Mouse (Mus musculus) stomach, postnatal 0 days (tissue): Measurements from ENCODE around the gene Usp21. TPM values are rescaled to one million over a fixed set of nuclear protein-coding genes. Genes with fewer than 3 reads are reported as not detected.

Experiments
- ATAC-seq: fragments of 200-750 bp; cut with Nextera tagmentation; 2 replicates; pipeline ENCODE4 v1.8.0; 2017; ENCODE audit not compliant: low FRiP score, low TSS enrichment
- DNase-seq: peaks from one replicate; pipeline ENCODE4 v3.0.0-alpha.2; 2016; ENCODE audit warnings: low spot score
- H3K27ac ChIP-seq: fragments of 300-500 bp; sonication (generic); replicated peaks from 2 replicates; pipeline ENCODE4 v1.5.1; 2014; ENCODE audit warnings: mild to moderate bottlenecking, control low read depth
- H3K27me3 ChIP-seq: fragments of 300-500 bp; sonication (generic); 2 replicates; pipeline ENCODE4 v1.6.1; 2014; ENCODE audit warnings: low read length; ENCODE audit not compliant: control insufficient read depth, insufficient read depth
- H3K36me3 ChIP-seq: fragments of 300-500 bp; sonication (generic); 2 replicates; pipeline ENCODE4 v1.6.1; 2014; ENCODE audit warnings: low read length, mixed read lengths; ENCODE audit not compliant: control insufficient read depth, insufficient read depth
- H3K4me1 ChIP-seq: fragments of 300-500 bp; sonication (generic); replicated peaks from 2 replicates; pipeline ENCODE4 v1.6.1; 2014; ENCODE audit warnings: antibody characterized with exemption; ENCODE audit not compliant: control insufficient read depth, insufficient read depth
- H3K4me2 ChIP-seq: fragments of 300-500 bp; sonication (generic); replicated peaks from 2 replicates; pipeline ENCODE4 v1.6.1; 2014; ENCODE audit warnings: low read depth, mild to moderate bottlenecking, control low read depth, moderate library complexity
- H3K4me3 ChIP-seq: fragments of 300-500 bp; sonication (generic); 2 replicates; pipeline ENCODE4 v1.5.1; 2014; ENCODE audit warnings: low read depth, low read length, control low read depth
- H3K9ac ChIP-seq: fragments of 300-500 bp; sonication (generic); 2 replicates; pipeline ENCODE4 v1.6.1; 2014; ENCODE audit warnings: mild to moderate bottlenecking, low read length, control low read depth, mixed read lengths
- H3K9me3 ChIP-seq: fragments of 300-500 bp; sonication (generic); 2 replicates; pipeline ENCODE4 v1.6.1; 2016; ENCODE audit warnings: low read length; ENCODE audit not compliant: control insufficient read depth
- CTCF ChIP-seq: IDR thresholded peaks from 2 replicates; pipeline ENCODE4 v1.5.1; 2016; ENCODE audit warnings: antibody characterized with exemption, low read depth, mild to moderate bottlenecking, moderate library complexity
- EP300 ChIP-seq: optimal IDR thresholded peaks from 2 replicates; pipeline ENCODE3; 2016; ENCODE audit warnings: antibody characterized with exemption
- WGBS: fragments of 180-500 bp; shearing (Covaris S2); extraction: QIAGEN DNeasy Blood & Tissue Kit; methylation state at CpG from one replicate; pipeline ENCODE4 v1.1.7; 2014; 5-methylcytosine and 5-hydroxymethylcytosine counted together
- polyA plus RNA-seq: library from polyadenylated mRNA; unstranded; fragments of >200 nt; fragmentation: Nextera tagmentation; extraction: Ambion mirVana; gene quantifications from 2 replicates; pipeline ENCODE4 v1.2.1, GENCODE M21; 2015

The Usp21 gene
- polyA plus RNA-seq, 1 experiment from 2014 or later = 25.0 TPM

DNA sequence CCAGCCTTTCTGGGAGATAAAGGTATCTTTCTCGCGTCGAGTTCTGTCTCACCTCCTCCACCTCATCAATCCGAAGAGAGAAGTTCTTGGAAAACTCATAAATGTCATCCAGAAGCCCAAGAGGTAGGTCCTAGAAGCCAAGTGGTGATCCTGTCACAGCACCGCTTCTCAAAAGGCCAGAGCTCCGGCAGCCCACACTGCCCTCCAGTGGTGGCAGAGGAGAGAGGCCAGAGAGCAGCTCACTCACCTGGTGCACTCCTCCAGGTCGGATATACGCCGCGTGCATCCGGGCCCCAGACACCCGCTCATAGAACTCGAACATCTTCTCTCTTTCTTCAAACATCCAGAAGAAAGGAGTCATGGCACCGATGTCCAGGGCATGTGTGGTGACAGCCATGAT lies 49.3 kb downstream of the Usp21 start:
- 76% methylated on average over 14 of the region's 14 CpGs for WGBS
- H3K9me3 ChIP-seq = no peaks in the 10 kb centered on the region
- DNase-seq = peak; percentile 82
- ATAC-seq = 0 out of 2 replicates have a peak, but pooled peaks have one; percentile 48
- H3K27ac ChIP-seq = no peak overlapping the region
- H3K27me3 ChIP-seq = no peaks in the 10 kb centered on the region
- H3K36me3 ChIP-seq = peaks cover 35% of the 10 kb centered on the region
- no peak for TF ChIP-seq EP300
- peak; percentile 90 for TF ChIP-seq CTCF
- H3K4me3 ChIP-seq = no peak overlapping the region
- no peak overlapping the region for H3K4me2 ChIP-seq
- H3K4me1 ChIP-seq = no peaks in the 10 kb centered on the region
- H3K9ac ChIP-seq = no peak overlapping the region

DNA sequence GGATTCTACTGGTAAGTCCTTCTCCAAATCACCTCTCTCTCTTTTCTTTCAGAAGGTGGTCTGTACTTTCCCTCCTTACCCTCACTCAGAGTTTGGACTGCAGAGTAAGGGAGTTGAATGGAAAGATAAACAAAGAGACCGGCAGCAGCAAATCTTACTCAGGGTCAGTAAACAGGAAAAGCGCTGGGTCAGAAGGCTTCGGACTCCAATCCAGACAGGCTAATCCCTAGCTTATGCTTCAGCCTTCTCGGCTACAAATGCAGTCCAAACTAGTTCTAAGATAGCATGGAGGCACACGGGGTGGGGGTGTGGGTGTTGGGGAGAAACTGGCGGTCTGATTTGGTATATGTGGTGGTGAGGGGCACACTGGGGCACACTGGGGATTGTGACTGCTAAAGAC lies 50.4 kb downstream of the Usp21 start:
- TF ChIP-seq EP300 (no peak), CTCF (no peak)
- peaks cover 35% of the 10 kb centered on the region for H3K36me3 ChIP-seq
- no peaks in the 10 kb centered on the region for H3K9me3 ChIP-seq
- H3K4me3 ChIP-seq = no peak overlapping the region
- H3K4me1 ChIP-seq = no peaks in the 10 kb centered on the region
- WGBS = 54% methylated on average over 6 of the region's 6 CpGs
- no peaks in the 10 kb centered on the region for H3K27me3 ChIP-seq
- peak overlapping the region; percentile 13; the same call in 1 of the 2 replicates for H3K27ac ChIP-seq
- no peak for DNase-seq
- H3K4me2 ChIP-seq = no peak overlapping the region
- no peak overlapping the region for H3K9ac ChIP-seq
- ATAC-seq = no peak

DNA sequence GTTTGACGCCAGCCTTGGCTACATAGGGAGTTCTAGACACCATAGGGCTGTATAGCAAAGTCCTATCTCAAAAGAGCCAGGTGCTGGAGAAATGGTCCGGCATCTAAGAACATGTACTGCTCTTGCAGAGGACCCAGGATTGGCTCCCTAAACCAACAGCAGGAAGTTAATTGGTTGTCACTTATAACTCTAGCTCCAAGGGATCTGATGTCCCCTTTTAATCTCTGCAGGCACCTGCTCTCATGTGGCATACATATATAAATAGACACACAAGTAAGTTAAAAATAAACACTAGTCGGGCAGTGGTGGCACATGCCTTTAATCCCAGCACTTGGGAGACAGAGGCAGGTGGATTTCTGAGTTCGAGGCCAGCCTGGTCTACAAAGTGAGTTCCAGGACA lies 52.0 kb downstream of the Usp21 start:
- TF ChIP-seq CTCF = no peak
- no peak for TF ChIP-seq EP300
- H3K9ac ChIP-seq = no peak overlapping the region
- H3K27ac ChIP-seq = no peak overlapping the region
- 73% methylated on average over 4 of the region's 4 CpGs for WGBS
- no peak overlapping the region for H3K4me3 ChIP-seq
- DNase-seq (no peak), ATAC-seq (no peak)
- no peaks in the 10 kb centered on the region for H3K27me3 ChIP-seq
- no peaks in the 10 kb centered on the region for H3K9me3 ChIP-seq
- no peaks in the 10 kb centered on the region for H3K4me1 ChIP-seq
- peaks cover 35% of the 10 kb centered on the region for H3K36me3 ChIP-seq
- H3K4me2 ChIP-seq = no peak overlapping the region

DNA sequence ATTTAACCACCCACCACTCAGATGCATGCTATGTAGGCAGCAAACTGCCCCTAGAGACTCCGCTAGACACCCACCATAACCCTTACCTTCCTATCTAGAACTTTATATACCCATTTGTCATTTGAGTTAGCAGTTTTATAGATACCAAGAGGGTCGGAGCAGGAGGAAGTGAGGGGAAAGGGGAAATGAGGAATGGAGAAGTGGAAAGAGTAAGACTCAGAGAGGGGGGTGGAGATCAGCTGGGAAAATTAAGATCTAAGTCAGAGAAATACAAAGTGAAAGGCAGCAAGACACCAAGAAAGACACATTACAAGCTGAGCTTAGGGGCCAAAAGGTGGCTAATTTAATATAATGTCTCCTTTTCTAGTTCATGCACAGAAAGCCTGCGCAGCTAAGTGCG lies 53.3 kb downstream of the Usp21 start:
- Histone ChIP-seq H3K9me3 (no peaks in the 10 kb centered on the region), H3K4me2 (no peak overlapping the region), H3K4me1 (no peaks in the 10 kb centered on the region), H3K9ac (no peak overlapping the region), H3K4me3 (no peak overlapping the region), H3K36me3 (peaks cover 35% of the 10 kb centered on the region), H3K27ac (no peak overlapping the region), H3K27me3 (no peaks in the 10 kb centered on the region)
- TF ChIP-seq CTCF (no peak), EP300 (no peak)
- ATAC-seq (no peak), DNase-seq (no peak)
- WGBS = 86% methylated on average over 4 of the region's 4 CpGs

DNA sequence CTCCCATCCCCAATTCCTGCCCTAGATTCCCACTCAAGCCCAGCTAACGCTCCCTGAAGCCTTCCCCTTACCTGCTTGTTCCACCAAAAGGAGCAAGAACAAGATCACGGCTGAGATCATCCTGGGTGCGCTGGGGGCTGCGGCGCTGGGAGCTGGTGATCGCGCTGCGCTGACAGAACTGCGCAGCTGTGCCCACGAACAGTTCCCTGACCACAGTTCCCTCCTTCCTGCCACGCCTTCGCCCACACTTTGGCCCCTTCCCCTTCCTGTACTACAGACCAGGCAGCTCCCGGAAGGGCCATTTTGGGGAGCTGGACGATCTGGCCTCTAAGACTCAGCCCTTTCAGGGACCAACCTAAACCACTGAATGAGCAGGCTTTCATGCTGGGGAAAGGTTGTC lies 53.7 kb downstream of the Usp21 start, which contains the start of gene Fcer1g:
Gene Fcer1g (minus strand): TSS at position 240 of the 400 bp plus-strand sequence.
- H3K4me2 ChIP-seq = no peak within 1 kb of the TSS
- DNase-seq (no peak), ATAC-seq (no peak)
- TF ChIP-seq CTCF (no peak), EP300 (no peak)
- 79% methylated on average over 14 of the region's 14 CpGs for WGBS
- no peak within 1 kb of the TSS for H3K9ac ChIP-seq
- H3K27me3 ChIP-seq = no peaks in the 10 kb centered on the region
- H3K4me3 ChIP-seq = no peak within 1 kb of the TSS
- H3K27ac ChIP-seq = 0 out of 2 replicates have a peak within 1 kb of the TSS, but pooled peaks have one; percentile 5
- H3K4me1 ChIP-seq = no peaks in the 10 kb centered on the region
- H3K36me3 ChIP-seq = peaks cover 34% of the 10 kb centered on the region
- no peaks in the 10 kb centered on the region for H3K9me3 ChIP-seq

DNA sequence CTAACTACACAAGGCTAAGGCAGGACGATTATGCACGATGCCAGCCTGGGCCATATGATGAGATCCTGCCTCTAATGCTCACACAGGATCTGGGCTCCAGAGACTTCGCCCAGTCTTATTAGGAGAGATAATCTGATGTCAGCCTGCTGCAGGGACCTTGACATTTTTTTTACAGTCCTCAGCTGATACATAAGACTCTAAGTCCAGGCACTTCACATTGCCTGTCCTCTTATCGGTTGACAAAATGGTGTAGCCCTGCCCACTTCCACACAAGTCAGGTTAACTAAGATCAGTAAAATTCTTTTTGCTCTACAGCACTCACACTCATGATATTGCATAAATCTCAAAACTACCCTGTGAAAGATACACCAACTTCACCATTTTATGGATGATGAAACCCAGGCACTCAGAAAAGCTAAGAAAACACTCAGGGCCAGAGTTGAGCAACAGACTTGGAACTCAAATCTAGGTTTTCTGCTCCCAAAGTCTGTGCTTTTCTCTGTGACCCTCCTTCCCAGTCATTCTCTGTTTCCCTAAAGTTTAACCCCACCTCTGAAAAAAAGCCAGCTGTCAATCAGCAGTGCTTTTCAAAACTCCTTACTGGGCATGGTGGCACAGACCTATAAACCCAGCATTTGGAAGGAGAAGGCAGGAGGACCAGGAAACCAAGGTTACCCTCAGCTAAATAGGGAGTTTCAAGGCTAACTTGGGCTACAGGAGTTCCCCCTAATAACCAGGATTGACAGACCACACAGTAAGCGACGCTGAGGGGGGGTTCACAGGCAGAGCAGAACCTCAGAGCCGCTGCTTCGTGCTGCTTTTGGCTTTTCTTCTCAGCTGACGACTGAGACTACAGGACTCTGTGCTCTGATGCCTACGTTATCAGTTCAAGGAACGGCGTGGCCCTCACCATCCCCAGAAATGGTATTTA lies 54.7 kb downstream of the Usp21 start:
- Histone ChIP-seq H3K9me3 (no peaks in the 10 kb centered on the region), H3K4me1 (no peaks in the 10 kb centered on the region), H3K4me3 (no peak overlapping the region), H3K36me3 (peaks cover 29% of the 10 kb centered on the region), H3K27ac (0 out of 2 replicates have a peak overlapping the region, but pooled peaks have one; percentile 5), H3K9ac (no peak overlapping the region), H3K4me2 (no peak overlapping the region), H3K27me3 (no peaks in the 10 kb centered on the region)
- DNase-seq (no peak), ATAC-seq (no peak)
- TF ChIP-seq EP300 (no peak), CTCF (no peak)
- WGBS = 85% methylated on average over 12 of the region's 12 CpGs
